Mouse (Mus musculus) hindbrain, embryonic 10.5 days (tissue): Measurements from ENCODE around the gene 4430402I18Rik. TPM values are rescaled to one million over a fixed set of nuclear protein-coding genes. Genes with fewer than 3 reads are reported as not detected.

Experiments used
- DNase-seq: peaks from one replicate; pipeline ENCODE4 v3.0.0-alpha.2; 2017; ENCODE audit warnings: low spot score
- H3K27ac ChIP-seq: fragments of 300-500 bp; sonication (generic); 2 replicates; pipeline ENCODE4 v1.5.1; 2016; ENCODE audit warnings: mild to moderate bottlenecking, moderate library complexity
- H3K27me3 ChIP-seq: fragments of 300-500 bp; sonication (generic); 2 replicates; pipeline ENCODE4 v1.6.1; 2016; ENCODE audit warnings: mild to moderate bottlenecking; ENCODE audit not compliant: poor library complexity, insufficient read depth, severe bottlenecking
- H3K36me3 ChIP-seq: fragments of 300-500 bp; sonication (generic); 2 replicates; pipeline ENCODE4 v1.6.1; 2016; ENCODE audit warnings: mild to moderate bottlenecking, moderate library complexity
- H3K4me1 ChIP-seq: fragments of 300-500 bp; sonication (generic); replicated peaks from 2 replicates; pipeline ENCODE4 v1.6.1; 2016; ENCODE audit warnings: mild to moderate bottlenecking
- H3K4me3 ChIP-seq: fragments of 300-500 bp; sonication (generic); 2 replicates; pipeline ENCODE4 v1.5.1; 2016; ENCODE audit warnings: mild to moderate bottlenecking, moderate library complexity
- H3K9me3 ChIP-seq: fragments of 300-500 bp; sonication (generic); 2 replicates; pipeline ENCODE4 v1.6.1; 2016; ENCODE audit warnings: mild to moderate bottlenecking, moderate library complexity
- WGBS: fragments of 180-500 bp; shearing (Covaris S2); methylation state at CpG from one replicate; pipeline ENCODE4 v1.1.7; 2016; 5-methylcytosine and 5-hydroxymethylcytosine counted together
- polyA plus RNA-seq: library from polyadenylated mRNA; unstranded; fragments of >200 nt; fragmentation: Nextera tagmentation; extraction: Ambion mirVana; gene quantifications from 2 replicates; pipeline ENCODE4 v1.2.1, GENCODE M21; 2016

4430402I18Rik gene
- polyA plus RNA-seq, 1 experiment from 2014 or later: 0.78 TPM

GRCm38 (mm10) chr19:28963113-28963512 is 4.5 kb downstream of the 4430402I18Rik start:
- H3K4me3 ChIP-seq: peak overlapping the region; percentile 92; the same call in 1 of the 2 replicates
- 60% methylated on average over 3 of the region's 3 CpGs for WGBS
- H3K27ac ChIP-seq: 0 out of 2 replicates have a peak overlapping the region, but pooled peaks have one; percentile 91
- H3K9me3 ChIP-seq: no peaks in the 10 kb centered on the region
- H3K4me1 ChIP-seq: peaks cover 26% of the 10 kb centered on the region
- DNase-seq: no peak
- H3K27me3 ChIP-seq: peaks cover 42% of the 10 kb centered on the region
- no peaks in the 10 kb centered on the region for H3K36me3 ChIP-seq

DNA sequence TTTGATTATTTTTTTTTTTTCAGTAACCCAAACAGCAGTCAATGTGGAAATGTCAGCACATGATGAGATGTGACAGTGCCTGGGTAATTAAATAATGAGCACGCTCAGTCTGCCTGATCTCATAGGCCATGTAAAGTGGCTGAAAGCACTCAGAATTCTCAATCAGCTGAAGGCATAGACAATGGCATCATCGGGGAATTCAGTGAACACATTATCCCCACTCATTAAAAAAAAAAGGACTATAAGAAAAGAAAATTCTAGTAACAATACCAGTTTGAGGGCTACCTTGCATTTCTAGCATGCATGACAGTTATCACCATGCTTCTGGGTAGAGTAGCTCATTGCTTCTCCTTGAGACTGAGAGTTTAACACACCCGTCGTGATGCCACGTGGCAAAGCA is 16.3 kb downstream of the 4430402I18Rik start:
- H3K9me3 ChIP-seq: no peaks in the 10 kb centered on the region
- no peak overlapping the region for H3K27ac ChIP-seq
- no peak for DNase-seq
- WGBS: 83% methylated on average over 5 of the region's 5 CpGs
- no peaks in the 10 kb centered on the region for H3K4me1 ChIP-seq
- no peaks in the 10 kb centered on the region for H3K27me3 ChIP-seq
- H3K36me3 ChIP-seq: no peaks in the 10 kb centered on the region
- H3K4me3 ChIP-seq: no peak overlapping the region

DNA sequence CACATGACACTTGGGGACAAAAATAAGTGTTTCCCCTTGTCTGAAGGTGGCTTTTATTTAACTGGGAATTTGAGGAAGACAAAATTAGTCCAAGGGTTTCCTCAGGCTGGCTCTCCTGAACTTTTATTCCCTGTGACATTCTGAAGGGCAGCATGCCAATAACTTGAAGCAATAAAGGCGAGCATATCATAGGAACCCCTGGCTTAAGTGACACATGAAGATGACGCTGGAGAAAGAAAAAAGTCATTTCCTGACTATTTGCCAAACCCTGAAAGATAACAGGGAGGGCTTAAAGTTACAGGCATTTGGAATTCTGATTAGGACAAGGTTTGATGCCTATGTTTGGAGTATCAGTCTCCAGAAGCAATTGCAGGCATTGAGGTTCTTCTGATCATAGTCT is 20.3 kb downstream of the 4430402I18Rik start:
- no peak overlapping the region for H3K27ac ChIP-seq
- no peaks in the 10 kb centered on the region for H3K36me3 ChIP-seq
- WGBS: 74% methylated on average over 2 of the region's 2 CpGs
- no peak overlapping the region for H3K4me3 ChIP-seq
- DNase-seq: no peak
- H3K9me3 ChIP-seq: no peaks in the 10 kb centered on the region
- H3K27me3 ChIP-seq: no peaks in the 10 kb centered on the region
- H3K4me1 ChIP-seq: no peaks in the 10 kb centered on the region

DNA sequence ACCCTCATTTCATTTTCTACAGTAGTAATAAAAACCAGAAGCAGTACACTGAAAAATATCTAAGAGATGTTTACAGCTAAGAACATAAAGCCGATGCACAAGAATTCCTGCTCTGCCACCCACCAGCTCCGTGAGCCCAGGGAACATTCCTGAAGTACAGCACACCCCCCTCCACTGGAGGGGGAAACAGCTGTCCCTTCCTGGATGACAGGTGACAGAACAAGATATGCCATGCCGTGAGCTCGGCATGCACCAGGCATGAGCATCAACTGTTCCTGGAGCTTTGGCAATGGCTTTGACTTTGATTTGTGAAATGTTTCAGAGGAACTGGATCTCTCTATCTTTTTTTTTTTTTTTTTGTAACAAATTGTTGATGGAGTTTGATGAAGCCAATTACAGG is 20.8 kb downstream of the 4430402I18Rik start:
- H3K9me3 ChIP-seq: no peaks in the 10 kb centered on the region
- no peaks in the 10 kb centered on the region for H3K4me1 ChIP-seq
- DNase-seq: no peak
- no peak overlapping the region for H3K27ac ChIP-seq
- 67% methylated on average over 4 of the region's 4 CpGs for WGBS
- H3K27me3 ChIP-seq: no peaks in the 10 kb centered on the region
- no peak overlapping the region for H3K4me3 ChIP-seq
- H3K36me3 ChIP-seq: no peaks in the 10 kb centered on the region

- no peak overlapping the region for H3K4me3 ChIP-seq
- 75% methylated on average over 4 of the region's 4 CpGs for WGBS
- no peaks in the 10 kb centered on the region for H3K36me3 ChIP-seq
- no peaks in the 10 kb centered on the region for H3K27me3 ChIP-seq
- no peak for DNase-seq
- no peak overlapping the region for H3K27ac ChIP-seq
- H3K4me1 ChIP-seq: peaks cover 6% of the 10 kb centered on the region; the same call in 1 of the 2 replicates
- H3K9me3 ChIP-seq: no peaks in the 10 kb centered on the region
Measured at GRCm38 (mm10) chr19:28941271-28941670, 26.3 kb downstream of the 4430402I18Rik start.

DNA sequence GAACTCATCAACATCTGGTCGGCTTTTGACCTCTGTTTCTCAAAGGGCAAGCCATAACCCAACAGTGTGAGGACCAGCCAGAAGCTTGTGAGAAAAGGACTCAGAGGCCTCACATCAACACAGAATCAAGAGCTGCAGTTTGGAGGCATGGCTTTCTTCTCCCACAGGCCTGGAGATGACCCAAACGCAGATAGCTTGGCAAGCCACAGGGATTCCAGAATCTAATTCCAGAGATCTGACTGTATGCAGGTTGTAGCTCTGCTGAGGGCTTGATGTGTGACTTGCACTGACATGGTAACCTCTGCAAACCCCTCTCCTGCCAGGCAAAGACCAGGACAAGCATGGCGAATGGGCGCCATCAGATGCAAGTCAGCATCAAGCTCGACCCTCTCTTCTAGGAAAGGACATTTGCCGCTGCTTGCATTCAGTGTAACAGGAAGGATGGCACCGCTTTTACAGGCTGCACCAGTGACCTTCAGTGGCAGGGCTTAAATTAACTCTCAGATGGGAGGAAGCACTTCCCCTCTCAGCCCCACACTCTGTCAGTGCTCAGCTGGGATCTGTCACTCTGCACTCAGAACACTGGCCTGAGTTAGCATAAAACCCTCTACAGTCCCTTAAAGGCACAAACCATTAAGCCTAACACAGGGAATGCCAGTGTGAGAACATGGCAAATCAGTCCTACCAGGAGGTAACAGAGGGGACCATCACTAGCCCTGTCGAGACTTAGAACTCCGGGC is 27.3 kb downstream of the 4430402I18Rik start:
- 78% methylated on average over 9 of the region's 9 CpGs for WGBS
- Histone ChIP-seq H3K4me3 (no peak overlapping the region), H3K9me3 (no peaks in the 10 kb centered on the region), H3K36me3 (no peaks in the 10 kb centered on the region), H3K27me3 (no peaks in the 10 kb centered on the region), H3K4me1 (peaks cover 6% of the 10 kb centered on the region; the same call in 1 of the 2 replicates), H3K27ac (no peak overlapping the region)
- DNase-seq: no peak

DNA sequence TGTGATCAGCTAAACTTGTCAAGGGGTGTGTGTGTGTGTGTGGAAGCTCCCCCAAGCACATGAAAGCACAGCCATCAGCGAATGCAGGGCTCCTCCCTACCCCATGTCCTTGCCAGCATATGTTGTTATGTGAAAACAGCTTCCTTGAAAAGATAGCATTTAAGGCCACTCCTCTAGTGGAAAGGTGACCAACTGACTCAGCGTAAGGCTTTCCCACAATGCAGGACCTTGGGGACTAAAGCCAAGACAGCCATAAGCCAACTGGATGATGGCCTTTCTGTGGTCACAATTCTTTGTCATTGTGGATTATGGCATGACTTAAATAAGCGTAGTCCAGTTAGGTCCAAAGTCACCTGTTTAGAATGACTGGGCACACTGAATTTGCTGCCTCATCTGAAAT is 32.7 kb downstream of the 4430402I18Rik start:
- no peaks in the 10 kb centered on the region for H3K36me3 ChIP-seq
- no peak overlapping the region for H3K4me3 ChIP-seq
- no peak for DNase-seq
- H3K4me1 ChIP-seq: peaks cover under 1% of the 10 kb centered on the region; the same call in 1 of the 2 replicates
- no peaks in the 10 kb centered on the region for H3K9me3 ChIP-seq
- H3K27ac ChIP-seq: no peak overlapping the region
- 85% methylated on average over 3 of the region's 3 CpGs for WGBS
- no peaks in the 10 kb centered on the region for H3K27me3 ChIP-seq

DNA sequence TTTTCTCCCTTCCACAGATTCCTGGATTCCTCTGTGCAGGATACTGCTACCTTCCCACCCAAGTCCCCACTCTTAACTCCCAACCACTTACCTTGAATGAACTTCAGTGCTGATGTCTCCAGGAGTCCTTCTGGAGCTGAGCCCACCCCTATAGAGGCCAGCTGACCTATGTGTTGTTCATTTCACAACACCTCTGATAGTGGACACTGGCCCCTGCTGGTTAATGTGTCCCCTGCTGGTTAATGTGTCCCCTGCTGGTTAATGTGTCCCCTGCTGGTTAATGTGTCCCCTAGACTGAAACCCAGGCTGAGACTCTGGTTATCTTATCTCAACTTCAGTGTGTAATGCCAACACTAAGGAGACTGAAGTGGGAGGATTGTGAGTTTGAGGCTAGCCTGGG is 38.6 kb downstream of the 4430402I18Rik start:
- H3K4me1 ChIP-seq: no peaks in the 10 kb centered on the region
- H3K27ac ChIP-seq: no peak overlapping the region
- no peaks in the 10 kb centered on the region for H3K36me3 ChIP-seq
- no peaks in the 10 kb centered on the region for H3K9me3 ChIP-seq
- H3K27me3 ChIP-seq: no peaks in the 10 kb centered on the region
- DNase-seq: no peak
- H3K4me3 ChIP-seq: no peak overlapping the region

GRCm38 (mm10) chr19:28927396-28927795 is 40.2 kb downstream of the 4430402I18Rik start:
- H3K4me1 ChIP-seq: no peaks in the 10 kb centered on the region
- H3K36me3 ChIP-seq: no peaks in the 10 kb centered on the region
- DNase-seq: no peak
- 74% methylated on average over 4 of the region's 4 CpGs for WGBS
- H3K27me3 ChIP-seq: no peaks in the 10 kb centered on the region
- H3K27ac ChIP-seq: no peak overlapping the region
- H3K9me3 ChIP-seq: no peaks in the 10 kb centered on the region
- no peak overlapping the region for H3K4me3 ChIP-seq

DNA sequence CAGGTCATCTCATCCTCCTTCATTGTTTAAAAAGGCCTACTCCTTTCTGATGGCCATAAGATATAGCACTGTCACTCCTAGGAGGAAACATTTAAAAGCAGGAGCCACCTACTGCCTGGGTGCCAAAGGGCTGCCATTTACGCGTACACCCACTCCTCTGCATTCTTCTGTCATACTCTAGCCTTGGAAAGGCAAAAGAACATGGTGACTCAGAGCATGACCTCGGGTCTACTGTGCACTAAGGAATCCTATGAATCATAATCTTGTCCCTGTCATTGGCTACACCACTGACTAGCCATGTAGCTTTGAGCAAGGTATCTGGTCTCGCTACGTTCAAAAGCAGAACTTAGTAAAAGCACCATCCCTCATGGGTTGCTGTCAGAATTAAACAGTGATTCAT is 41.2 kb downstream of the 4430402I18Rik start:
- Histone ChIP-seq H3K36me3 (no peaks in the 10 kb centered on the region), H3K9me3 (no peaks in the 10 kb centered on the region), H3K27me3 (no peaks in the 10 kb centered on the region), H3K4me1 (no peaks in the 10 kb centered on the region), H3K4me3 (no peak overlapping the region), H3K27ac (no peak overlapping the region)
- 89% methylated on average over 5 of the region's 5 CpGs for WGBS
- DNase-seq: no peak

- no peaks in the 10 kb centered on the region for H3K27me3 ChIP-seq
- no peak overlapping the region for H3K4me3 ChIP-seq
- H3K4me1 ChIP-seq: peaks cover 9% of the 10 kb centered on the region
- DNase-seq: no peak
- WGBS: 86% methylated on average over 5 of the region's 5 CpGs
- H3K9me3 ChIP-seq: no peaks in the 10 kb centered on the region
- no peaks in the 10 kb centered on the region for H3K36me3 ChIP-seq
- no peak overlapping the region for H3K27ac ChIP-seq
Measured at GRCm38 (mm10) chr19:28917839-28918238, 49.8 kb downstream of the 4430402I18Rik start.

DNA sequence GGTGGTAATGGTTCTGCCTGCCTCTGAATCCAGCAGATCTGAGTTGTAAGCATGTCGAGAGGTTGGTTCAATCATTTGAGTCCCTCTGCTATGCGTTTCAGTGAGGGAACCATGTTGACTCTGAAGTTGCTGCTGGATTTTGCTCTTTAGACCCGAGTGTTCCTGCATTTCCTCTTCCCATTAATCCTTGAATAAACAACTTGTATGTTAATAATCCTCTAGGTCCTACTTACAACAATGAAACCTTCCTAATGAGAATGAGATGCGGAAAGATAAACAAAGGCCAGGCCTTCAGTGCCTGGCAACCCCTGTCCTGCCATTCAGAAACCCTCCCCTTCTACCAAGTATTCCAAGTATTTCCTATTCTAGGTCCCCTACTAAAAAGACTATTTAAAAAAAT is 51.1 kb downstream of the 4430402I18Rik start:
- Histone ChIP-seq H3K27ac (no peak overlapping the region), H3K4me3 (no peak overlapping the region), H3K9me3 (no peaks in the 10 kb centered on the region), H3K36me3 (no peaks in the 10 kb centered on the region), H3K4me1 (peaks cover 9% of the 10 kb centered on the region), H3K27me3 (no peaks in the 10 kb centered on the region)
- WGBS: 69% methylated on average over 4 of the region's 4 CpGs
- DNase-seq: no peak

DNA sequence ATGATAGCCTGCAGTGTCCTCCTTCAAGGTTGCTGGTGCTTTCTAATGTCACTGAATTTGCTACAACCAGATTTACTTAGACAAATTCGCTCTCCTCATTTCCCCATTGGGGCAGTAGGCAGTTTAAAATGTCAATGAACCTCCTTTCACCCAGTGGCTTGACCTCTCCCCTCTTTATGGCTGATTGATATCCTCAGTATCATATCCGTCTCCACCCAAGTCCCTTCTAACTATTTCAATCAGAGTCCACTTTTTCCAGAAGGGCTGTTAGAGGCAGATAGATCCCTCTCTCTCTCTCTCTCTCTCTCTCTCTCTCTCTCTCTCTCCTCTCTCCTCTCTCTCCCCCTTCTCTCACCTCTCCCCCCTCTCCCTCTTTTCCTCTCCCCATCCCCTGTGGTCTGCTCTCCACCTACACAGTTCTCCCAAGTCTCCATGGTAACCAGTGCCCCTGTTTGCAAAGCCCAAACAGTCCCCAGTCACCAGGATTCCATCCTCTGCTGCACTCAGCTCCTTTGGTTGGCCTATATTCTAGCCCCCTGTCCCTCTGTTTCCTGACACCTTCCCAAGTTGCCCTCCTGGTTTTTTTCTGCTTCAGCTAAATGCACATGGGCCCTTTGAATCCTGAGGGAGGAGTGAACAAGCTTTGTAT is 51.9 kb downstream of the 4430402I18Rik start:
- Histone ChIP-seq H3K4me3 (no peak overlapping the region), H3K27ac (no peak overlapping the region), H3K4me1 (peaks cover 9% of the 10 kb centered on the region), H3K9me3 (no peaks in the 10 kb centered on the region), H3K27me3 (no peaks in the 10 kb centered on the region), H3K36me3 (no peaks in the 10 kb centered on the region)
- 64% methylated on average over 2 of the region's 2 CpGs for WGBS
- no peak for DNase-seq
